Mouse (Mus musculus) kidney, postnatal 0 days (tissue): ENCODE measurements at regions not wholly inside any gene's neighbourhood (a gene's known extent, or its start where the extent isn't known, plus 50 kb on each side); places are given as distances from the start of the nearest gene placed in this dataset.

Source experiments
- ATAC-seq: fragments of 200-750 bp; cut with Nextera tagmentation; replicated peaks from 2 replicates; pipeline ENCODE4 v1.8.0; 2017; ENCODE audit warnings: low read depth, moderate number of reproducible peaks, moderate TSS enrichment, moderate library complexity; ENCODE audit not compliant: low FRiP score
- DNase-seq: peaks from one replicate; pipeline ENCODE4 v3.0.0-alpha.2; 2016; ENCODE audit warnings: low spot score
- H3K27ac ChIP-seq: fragments of 300-500 bp; sonication (generic); 2 replicates; pipeline ENCODE4 v1.5.1; 2014; ENCODE audit warnings: mild to moderate bottlenecking
- H3K27me3 ChIP-seq: fragments of 300-500 bp; sonication (generic); 2 replicates; pipeline ENCODE4 v1.6.1; 2014; ENCODE audit warnings: low read length, mixed read lengths; ENCODE audit not compliant: insufficient read depth
- H3K36me3 ChIP-seq: fragments of 300-500 bp; sonication (generic); 2 replicates; pipeline ENCODE4 v1.6.1; 2014; ENCODE audit warnings: low read length, mixed read lengths; ENCODE audit not compliant: insufficient read depth
- H3K4me1 ChIP-seq: fragments of 300-500 bp; sonication (generic); replicated peaks from 2 replicates; pipeline ENCODE4 v1.6.1; 2014; ENCODE audit warnings: antibody characterized with exemption, low read length, mixed read lengths; ENCODE audit not compliant: insufficient read depth
- H3K4me2 ChIP-seq: fragments of 300-500 bp; sonication (generic); 2 replicates; pipeline ENCODE4 v1.6.1; 2014; ENCODE audit warnings: mild to moderate bottlenecking, low read length, moderate library complexity, mixed read lengths
- H3K4me3 ChIP-seq: fragments of 300-500 bp; sonication (generic); replicated peaks from 2 replicates; pipeline ENCODE4 v1.5.1; 2014; ENCODE audit warnings: low read depth, low read length
- H3K9ac ChIP-seq: fragments of 300-500 bp; sonication (generic); 2 replicates; pipeline ENCODE4 v1.6.1; 2014; ENCODE audit warnings: low read depth, low read length
- H3K9me3 ChIP-seq: fragments of 300-500 bp; sonication (generic); replicated peaks from 2 replicates; pipeline ENCODE4 v1.6.1; 2016; ENCODE audit warnings: low read length, inconsistent platforms, mixed read lengths
- CTCF ChIP-seq: IDR thresholded peaks from 2 replicates; pipeline ENCODE4 v1.5.1; 2016; ENCODE audit warnings: antibody characterized with exemption, low read depth, mild to moderate bottlenecking, moderate library complexity
- WGBS: fragments of 180-500 bp; shearing (Covaris S2); extraction: QIAGEN DNeasy Blood & Tissue Kit; methylation state at CpG from one replicate; pipeline ENCODE4 v1.1.7; 2014; 5-methylcytosine and 5-hydroxymethylcytosine counted together

DNA sequence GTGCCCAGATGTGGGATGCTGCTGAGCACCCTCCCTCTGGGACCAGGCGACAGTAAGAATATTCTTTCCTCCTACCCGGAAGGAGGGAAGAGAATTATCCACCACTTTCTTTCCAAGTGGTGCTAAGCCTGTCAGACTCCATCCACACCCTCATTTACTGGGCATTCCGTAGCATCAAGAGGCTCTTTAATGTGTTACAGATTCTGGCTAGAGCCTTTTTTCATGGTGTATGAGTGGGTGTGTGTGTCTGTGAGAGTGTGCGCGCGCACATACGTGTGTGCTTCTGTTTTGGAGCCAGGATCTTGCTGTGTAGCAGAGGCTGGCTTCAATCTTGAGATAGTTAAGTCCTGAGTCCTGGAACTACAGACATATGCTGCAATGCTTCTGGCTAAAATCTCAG lies 102.4 kb upstream of the Mrps10 start:
- no peak for DNase-seq
- no peak for ATAC-seq
- H3K4me2 ChIP-seq = no peak overlapping the region
- no peaks in the 10 kb centered on the region for H3K27me3 ChIP-seq
- no peak overlapping the region for H3K9ac ChIP-seq
- H3K36me3 ChIP-seq = 0 out of 2 replicates have a peak, but pooled peaks cover 4% of the 10 kb centered on the region
- WGBS = 93% methylated on average over 7 of the region's 7 CpGs
- no peak for TF ChIP-seq CTCF
- no peak overlapping the region for H3K4me3 ChIP-seq
- H3K27ac ChIP-seq = no peak overlapping the region
- no peaks in the 10 kb centered on the region for H3K9me3 ChIP-seq
- H3K4me1 ChIP-seq = no peaks in the 10 kb centered on the region

- Histone ChIP-seq H3K27ac (no peak overlapping the region), H3K4me2 (no peak overlapping the region), H3K4me1 (no peaks in the 10 kb centered on the region), H3K9me3 (no peaks in the 10 kb centered on the region), H3K9ac (no peak overlapping the region), H3K36me3 (no peaks in the 10 kb centered on the region), H3K27me3 (no peaks in the 10 kb centered on the region), H3K4me3 (no peak overlapping the region)
- whole genome bisulfite sequencing = 87% methylated on average over 9 of the region's 9 CpGs
- no peak for TF ChIP-seq CTCF
- DNase-seq (no peak), ATAC-seq (no peak)
These were observed 105.7 kb upstream of the Mrps10 start for GRCm38 (mm10) chr17:47262986-47263385.

- TF ChIP-seq CTCF = no peak
- Histone ChIP-seq H3K27ac (no peak overlapping the region), H3K4me1 (no peaks in the 10 kb centered on the region), H3K9ac (no peak overlapping the region), H3K4me3 (no peak overlapping the region), H3K4me2 (no peak overlapping the region), H3K27me3 (no peaks in the 10 kb centered on the region), H3K9me3 (no peaks in the 10 kb centered on the region), H3K36me3 (no peaks in the 10 kb centered on the region)
- WGBS = 98% methylated on average over 5 of the region's 5 CpGs
- DNase-seq = no peak
- ATAC-seq = no peak
These were observed 106.5 kb upstream of the Mrps10 start for GRCm38 (mm10) chr17:47262141-47262540.

DNA sequence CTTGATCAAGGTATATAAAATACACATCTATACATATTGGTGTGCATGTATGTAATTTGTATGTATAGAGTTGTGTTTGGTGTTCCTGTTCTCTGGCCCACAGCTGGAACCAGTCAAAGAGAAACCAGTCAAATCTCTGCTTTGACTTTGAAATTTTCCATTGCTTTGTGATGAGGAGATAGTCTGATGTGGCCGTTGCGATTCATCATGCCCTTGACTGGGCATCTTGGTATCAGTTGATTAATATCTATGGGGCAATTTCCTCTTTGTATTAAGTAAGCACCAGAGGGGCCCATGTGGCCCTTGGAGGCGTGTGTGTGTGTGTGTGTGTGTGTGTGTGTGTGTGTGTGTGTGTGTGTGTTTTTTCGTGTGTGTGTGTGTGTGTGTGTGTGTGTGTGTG lies 107.7 kb upstream of the Mrps10 start:
- Histone ChIP-seq H3K4me3 (no peak overlapping the region), H3K4me1 (no peaks in the 10 kb centered on the region), H3K9me3 (no peaks in the 10 kb centered on the region), H3K4me2 (no peak overlapping the region), H3K27me3 (no peaks in the 10 kb centered on the region), H3K9ac (no peak overlapping the region), H3K36me3 (no peaks in the 10 kb centered on the region), H3K27ac (no peak overlapping the region)
- no peak for TF ChIP-seq CTCF
- DNase-seq (no peak), ATAC-seq (no peak)
- WGBS = 81% methylated on average over 3 of the region's 4 CpGs

DNA sequence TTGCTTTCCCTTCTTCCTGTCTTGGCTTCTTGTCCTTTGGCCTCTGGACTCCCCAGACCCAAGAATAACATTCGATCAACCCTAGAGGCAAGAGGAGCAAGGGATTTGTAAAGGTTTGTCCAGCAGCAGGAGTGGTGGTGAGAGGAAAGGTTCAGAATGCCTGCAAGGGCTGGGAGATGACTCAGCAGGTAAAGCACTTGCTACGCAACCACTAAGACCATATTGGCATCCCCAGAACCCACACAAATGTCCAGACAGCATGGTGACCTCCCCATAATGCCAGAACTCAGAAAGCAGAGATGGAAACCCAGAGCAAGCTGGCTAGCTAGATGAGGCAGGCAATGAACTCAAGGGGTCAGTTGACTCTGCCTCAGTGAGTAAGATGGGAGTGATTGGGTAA lies 110.4 kb upstream of the Mrps10 start:
- Histone ChIP-seq H3K9me3 (no peaks in the 10 kb centered on the region), H3K9ac (no peak overlapping the region), H3K4me2 (no peak overlapping the region), H3K4me1 (no peaks in the 10 kb centered on the region), H3K27ac (no peak overlapping the region), H3K4me3 (no peak overlapping the region), H3K36me3 (0 out of 2 replicates have a peak, but pooled peaks cover 5% of the 10 kb centered on the region), H3K27me3 (no peaks in the 10 kb centered on the region)
- 89% methylated on average over 2 of the region's 2 CpGs for WGBS
- ATAC-seq (no peak), DNase-seq (no peak)
- TF ChIP-seq CTCF = no peak

GRCm38 (mm10) chr17:47255209-47255608 lies 113.5 kb upstream of the Mrps10 start:
- no peak overlapping the region for H3K4me3 ChIP-seq
- no peak overlapping the region for H3K9ac ChIP-seq
- H3K36me3 ChIP-seq = 0 out of 2 replicates have a peak, but pooled peaks cover 5% of the 10 kb centered on the region
- no peaks in the 10 kb centered on the region for H3K9me3 ChIP-seq
- ATAC-seq (no peak), DNase-seq (no peak)
- H3K4me2 ChIP-seq = no peak overlapping the region
- no peaks in the 10 kb centered on the region for H3K27me3 ChIP-seq
- H3K27ac ChIP-seq = no peak overlapping the region
- TF ChIP-seq CTCF = no peak
- no peaks in the 10 kb centered on the region for H3K4me1 ChIP-seq
- WGBS = 68% methylated on average over 8 of the region's 8 CpGs

- Histone ChIP-seq H3K9me3 (no peaks in the 10 kb centered on the region), H3K27ac (no peak overlapping the region), H3K27me3 (no peaks in the 10 kb centered on the region), H3K4me1 (no peaks in the 10 kb centered on the region; the same call in 1 of the 2 replicates), H3K4me3 (no peak overlapping the region), H3K9ac (no peak overlapping the region), H3K4me2 (no peak overlapping the region), H3K36me3 (0 out of 2 replicates have a peak, but pooled peaks cover 5% of the 10 kb centered on the region)
- ATAC-seq (no peak), DNase-seq (no peak)
- TF ChIP-seq CTCF = no peak
- 81% methylated on average over 11 of the region's 11 CpGs for WGBS
These were observed 114.7 kb upstream of the Mrps10 start for GRCm38 (mm10) chr17:47254026-47254425.
